Mouse (Mus musculus) testis, postnatal 10 days (tissue): ENCODE measurements around the gene Hist3h2a.

ENCODE experiments used
- DNase-seq: peaks from one replicate; pipeline ENCODE4 v3.0.0; 2021; ENCODE audit warnings: low spot score

Gene Hist3h2a

DNA sequence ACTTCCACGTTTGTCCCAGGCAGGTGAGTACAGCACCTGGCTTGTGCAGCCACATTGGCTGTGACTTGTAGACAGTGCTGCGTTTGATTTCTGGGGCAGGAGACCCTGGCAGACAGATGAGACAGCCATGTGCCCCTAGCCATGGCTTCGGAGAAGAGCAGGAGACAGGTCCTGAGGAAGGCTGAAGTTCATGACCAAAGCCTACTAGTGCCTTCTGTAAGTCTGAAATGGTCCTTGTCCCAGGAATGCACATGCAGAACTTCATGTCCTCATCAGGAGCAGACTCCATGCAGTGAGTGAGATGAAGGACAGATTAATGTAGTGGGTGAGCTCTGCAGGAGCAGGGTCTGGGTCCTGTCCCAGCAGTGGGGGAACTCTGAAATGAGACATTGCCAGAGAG lies 37.4 kb downstream of the Hist3h2a start:
- DNase-seq: no peak

DNA sequence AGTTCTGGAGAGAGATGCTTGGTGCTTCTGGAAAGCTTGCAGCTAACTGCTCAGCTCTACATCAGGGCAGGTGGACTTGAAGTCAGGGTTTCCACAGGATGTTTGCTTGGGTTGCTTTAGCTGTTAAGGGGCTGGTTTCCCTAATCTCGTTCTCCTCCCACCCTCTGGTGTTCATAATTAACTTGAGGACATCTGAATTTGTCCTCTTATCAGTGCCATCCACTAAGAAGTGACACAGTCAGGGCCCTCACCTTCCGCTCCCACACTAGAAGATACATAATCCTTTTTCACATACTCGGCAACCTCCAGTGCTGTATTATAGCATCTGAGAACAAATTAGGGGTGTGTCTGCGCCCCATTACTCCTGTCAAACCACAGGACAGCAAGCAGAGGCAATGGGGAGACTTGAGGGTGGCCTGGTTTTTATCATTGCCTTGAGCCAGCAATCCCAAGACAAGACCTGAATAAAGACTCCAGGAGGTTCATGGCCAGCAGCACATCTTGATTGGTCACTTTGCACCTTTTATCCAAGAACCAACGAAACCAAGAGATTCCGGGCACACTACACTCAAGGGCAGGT lies 38.7 kb downstream of the Hist3h2a start:
- DNase-seq: no peak

GRCm38 (mm10) chr11:58994337-58994826 lies 39.9 kb downstream of the Hist3h2a start:
- DNase-seq: peak; percentile 72

DNA sequence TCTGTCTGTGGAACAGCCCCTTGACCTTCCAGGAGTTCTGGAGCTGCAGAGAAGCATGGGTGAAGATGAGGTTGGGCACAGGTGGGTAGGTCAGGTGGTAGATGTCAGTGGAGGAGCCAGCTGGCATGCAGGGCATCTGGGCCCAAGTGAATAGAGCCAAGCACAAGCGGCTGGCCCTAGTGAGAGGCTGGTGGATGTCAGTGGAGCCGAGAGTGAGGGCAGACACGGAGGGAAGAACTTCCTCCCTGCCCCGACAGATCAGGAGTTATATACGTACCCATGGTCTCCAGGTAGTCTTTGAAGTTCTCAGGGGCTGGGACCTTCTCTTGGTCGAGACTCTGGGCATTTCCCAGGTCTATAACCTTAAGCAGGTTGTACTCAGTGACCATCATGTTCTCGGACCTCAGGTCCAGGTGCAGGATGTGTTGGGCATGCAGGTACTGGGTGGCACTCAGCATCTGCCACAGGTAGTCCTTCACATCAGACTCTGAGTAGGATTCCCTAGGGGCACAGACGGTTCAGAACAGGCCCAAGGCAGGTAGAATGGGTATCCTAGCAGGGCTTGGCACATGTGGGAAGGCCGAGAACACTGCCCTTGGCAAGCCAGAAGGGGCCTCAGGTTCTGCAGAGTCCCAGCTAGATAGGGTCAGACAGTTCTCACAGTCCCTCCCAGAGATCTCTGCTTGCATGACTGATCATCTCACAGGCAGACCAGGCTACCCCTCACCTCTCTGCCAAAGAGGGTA lies 40.7 kb downstream of the Hist3h2a start:
- no peak for DNase-seq

DNA sequence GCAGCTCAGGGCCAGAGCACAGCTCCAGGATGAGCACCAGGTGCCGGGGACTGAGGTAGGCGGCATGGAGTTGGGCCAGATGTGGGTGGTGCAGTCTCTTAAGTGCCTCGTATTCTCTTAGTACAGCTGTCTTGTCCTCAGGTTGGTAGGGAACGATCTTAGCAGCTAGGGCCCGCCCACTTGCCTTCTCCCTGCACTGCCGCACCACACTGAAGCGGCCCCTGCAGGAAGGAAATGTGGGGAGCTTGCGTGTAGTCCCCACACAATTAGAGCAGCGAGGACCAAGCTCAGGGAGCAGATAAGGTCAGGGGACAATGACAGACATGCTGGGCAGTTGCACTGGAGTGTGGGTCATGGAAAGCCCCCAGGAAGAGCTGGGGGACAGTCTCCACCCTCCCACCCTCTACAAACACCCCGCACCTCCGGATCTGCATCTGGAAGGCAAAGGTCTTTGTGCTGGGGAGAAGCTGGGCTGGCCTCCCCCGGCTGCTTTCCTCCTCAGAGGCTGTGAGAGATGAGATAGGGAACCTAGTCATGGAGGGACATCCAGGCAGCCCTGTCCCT lies 41.4 kb downstream of the Hist3h2a start:
- DNase-seq: no peak

GRCm38 (mm10) chr11:58997541-58997940 lies 43.1 kb downstream of the Hist3h2a start:
- no peak for DNase-seq

- no peak for DNase-seq
These were observed 44.7 kb downstream of the Hist3h2a start for GRCm38 (mm10) chr11:58999158-58999557.

GRCm38 (mm10) chr11:58999830-59000229 lies 45.3 kb downstream of the Hist3h2a start:
- no peak for DNase-seq

GRCm38 (mm10) chr11:59000635-59001034 lies 46.1 kb downstream of the Hist3h2a start:
- no peak for DNase-seq

DNA sequence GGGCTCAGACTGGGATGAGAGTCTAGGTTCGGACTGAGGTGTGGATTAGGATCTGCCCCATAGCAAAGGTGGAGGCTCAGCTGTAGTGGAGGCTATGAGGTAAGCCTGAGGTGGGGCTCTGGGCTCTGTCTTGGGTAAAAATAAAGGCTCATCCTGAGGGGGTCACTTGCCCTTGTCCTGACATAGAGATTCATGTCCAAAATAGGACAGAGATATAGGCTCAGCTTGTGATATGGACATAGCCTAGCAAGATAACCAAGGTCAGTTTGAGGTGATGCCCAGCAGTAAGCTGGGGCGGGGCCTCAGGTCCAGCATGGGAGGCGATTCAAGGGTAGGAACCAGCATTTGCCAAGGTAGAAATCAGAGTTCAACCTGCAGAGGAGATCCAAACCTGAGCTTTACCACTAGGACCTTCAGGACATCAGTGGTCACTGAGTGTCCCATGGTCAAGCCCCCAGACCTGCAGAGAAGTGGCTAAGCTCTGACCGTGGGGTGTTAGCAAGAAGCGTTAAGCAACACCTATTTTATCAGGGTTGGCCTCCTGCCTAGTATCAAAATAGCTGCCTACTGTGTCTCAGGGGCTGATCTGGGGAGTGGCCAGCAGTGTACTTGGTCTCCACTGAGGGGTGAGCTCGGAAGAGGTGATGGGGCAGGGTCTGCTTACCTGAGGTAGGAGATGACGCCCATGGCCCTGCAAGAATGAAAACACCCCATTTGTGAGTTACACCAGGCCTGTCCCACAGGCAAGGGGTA lies 48.0 kb downstream of the Hist3h2a start:
- DNase-seq: no peak
